Mouse (Mus musculus): ENCODE measurements around the gene Slc43a3. TPM values are rescaled to one million over a fixed set of nuclear protein-coding genes. Genes with fewer than 3 reads are reported as not detected.

The Slc43a3 gene
- polyA plus RNA-seq (2014; fragmentation: Illumina TruSeq; extraction: RNeasy Lipid Tissue Mini Kit (QIAGEN cat#74804); ENCODE audit: low read depth, low replicate concordance): 2.2 TPM

GRCm38 (mm10) chr2:84936474-84937429 lies at the start of gene Slc43a3:
Gene Slc43a3 (plus strand): TSS chr2:84936579.

GRCm38 (mm10) chr2:84980188-84980587 lies 43.8 kb downstream of the Slc43a3 start, which contains the start of gene Prg2:
Gene Prg2 (plus strand): TSS chr2:84980461.

GRCm38 (mm10) chr2:84987930-84988329 lies 51.6 kb downstream of the Slc43a3 start, which contains the start of gene Prg3:
Gene Prg3 (plus strand): TSS chr2:84988215.

Other genes starting within 250 kb of the Slc43a3 start
- gene Zdhhc5, start 221.4 kb upstream of the Slc43a3 start, polyA plus RNA-seq (2014; fragmentation: Illumina TruSeq; extraction: RNeasy Lipid Tissue Mini Kit (QIAGEN cat#74804); ENCODE audit: low read depth, low replicate concordance): 265 TPM
- 51.4 TPM for gene Clp1, start 209.2 kb upstream of the Slc43a3 start, polyA plus RNA-seq (2014; fragmentation: Illumina TruSeq; extraction: RNeasy Lipid Tissue Mini Kit (QIAGEN cat#74804); ENCODE audit: low read depth, low replicate concordance)
- gene Ypel4, start 202.5 kb upstream of the Slc43a3 start, polyA plus RNA-seq (2014; fragmentation: Illumina TruSeq; extraction: RNeasy Lipid Tissue Mini Kit (QIAGEN cat#74804); ENCODE audit: low read depth, low replicate concordance): 3.0 TPM
- not detected for gene Gm19426, start 192.9 kb upstream of the Slc43a3 start, polyA plus RNA-seq (2014; fragmentation: Illumina TruSeq; extraction: RNeasy Lipid Tissue Mini Kit (QIAGEN cat#74804); ENCODE audit: low read depth, low replicate concordance)
- 12.6 TPM for gene Serping1, start 161.1 kb upstream of the Slc43a3 start, polyA plus RNA-seq (2014; fragmentation: Illumina TruSeq; extraction: RNeasy Lipid Tissue Mini Kit (QIAGEN cat#74804); ENCODE audit: low read depth, low replicate concordance)
- gene Ube2l6, start 137.8 kb upstream of the Slc43a3 start, polyA plus RNA-seq (2014; fragmentation: Illumina TruSeq; extraction: RNeasy Lipid Tissue Mini Kit (QIAGEN cat#74804); ENCODE audit: low read depth, low replicate concordance): 2.4 TPM
- gene Smtnl1, start 113.9 kb upstream of the Slc43a3 start, polyA plus RNA-seq (2014; fragmentation: Illumina TruSeq; extraction: RNeasy Lipid Tissue Mini Kit (QIAGEN cat#74804); ENCODE audit: low read depth, low replicate concordance): 1.1 TPM
- 1.9 TPM for gene Timm10, start 109.6 kb upstream of the Slc43a3 start, polyA plus RNA-seq (2014; fragmentation: Illumina TruSeq; extraction: RNeasy Lipid Tissue Mini Kit (QIAGEN cat#74804); ENCODE audit: low read depth, low replicate concordance)
- gene Slc43a1, start 97.7 kb upstream of the Slc43a3 start, polyA plus RNA-seq (2014; fragmentation: Illumina TruSeq; extraction: RNeasy Lipid Tissue Mini Kit (QIAGEN cat#74804); ENCODE audit: low read depth, low replicate concordance): 0.11 TPM
- not detected for gene Rtn4rl2, start 49.9 kb upstream of the Slc43a3 start, polyA plus RNA-seq (2014; fragmentation: Illumina TruSeq; extraction: RNeasy Lipid Tissue Mini Kit (QIAGEN cat#74804); ENCODE audit: low read depth, low replicate concordance)
- gene Prg2, start 43.9 kb downstream of the Slc43a3 start, polyA plus RNA-seq (2014; fragmentation: Illumina TruSeq; extraction: RNeasy Lipid Tissue Mini Kit (QIAGEN cat#74804); ENCODE audit: low read depth, low replicate concordance): not detected
- not detected for gene Prg3, start 51.6 kb downstream of the Slc43a3 start, polyA plus RNA-seq (2014; fragmentation: Illumina TruSeq; extraction: RNeasy Lipid Tissue Mini Kit (QIAGEN cat#74804); ENCODE audit: low read depth, low replicate concordance)
- gene Ssrp1, start 100.7 kb downstream of the Slc43a3 start, polyA plus RNA-seq (2014; fragmentation: Illumina TruSeq; extraction: RNeasy Lipid Tissue Mini Kit (QIAGEN cat#74804); ENCODE audit: low read depth, low replicate concordance): 103 TPM
- 59.1 TPM for gene P2rx3, start 100.9 kb downstream of the Slc43a3 start, polyA plus RNA-seq (2014; fragmentation: Illumina TruSeq; extraction: RNeasy Lipid Tissue Mini Kit (QIAGEN cat#74804); ENCODE audit: low read depth, low replicate concordance)
- 0.21 TPM for gene Tnks1bp1, start 111.4 kb downstream of the Slc43a3 start, polyA plus RNA-seq (2014; fragmentation: Illumina TruSeq; extraction: RNeasy Lipid Tissue Mini Kit (QIAGEN cat#74804); ENCODE audit: low read depth, low replicate concordance)
- gene Aplnr, start 199.6 kb downstream of the Slc43a3 start, polyA plus RNA-seq (2014; fragmentation: Illumina TruSeq; extraction: RNeasy Lipid Tissue Mini Kit (QIAGEN cat#74804); ENCODE audit: low read depth, low replicate concordance): 0.22 TPM